Mouse (Mus musculus): ENCODE measurements around the gene Arhgef17. TPM values are rescaled to one million over a fixed set of nuclear protein-coding genes. Genes with fewer than 3 reads are reported as not detected.
A peak's percentile ranks its signal among the peaks of the same experiment; 100 is the strongest.

The Arhgef17 gene
- total RNA-seq, 1 experiment, result 23.2 TPM

DNA sequence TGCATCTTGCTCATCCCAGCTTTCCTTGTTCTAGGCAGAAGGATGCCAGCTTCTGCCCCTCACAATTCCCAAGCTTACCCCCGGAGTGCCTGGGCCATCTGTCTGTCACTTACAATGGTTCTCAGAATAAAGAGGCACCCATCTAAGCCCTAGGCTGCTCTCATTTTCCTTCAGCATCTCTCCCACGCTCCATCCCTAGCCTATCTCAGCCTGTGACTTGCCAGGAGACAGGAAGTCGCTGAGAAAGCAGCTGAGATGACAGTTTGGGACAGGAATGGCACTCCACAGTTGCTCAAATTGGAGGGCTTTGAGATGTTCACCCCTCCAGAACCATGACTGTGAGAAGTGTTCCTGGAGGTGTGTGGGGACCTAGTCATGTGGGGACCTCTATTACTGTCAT, 41.0 kb upstream of the Arhgef17 start:
- Histone ChIP-seq H3K9ac (ENCODE audit: insufficient read depth, low read depth, low read length, poor library complexity, severe bottlenecking) (no peak overlapping the region), H3K27ac (ENCODE audit: insufficient read depth, low read depth, low read length, poor library complexity, severe bottlenecking) (no peak overlapping the region), H3K36me3 (ENCODE audit: control insufficient read depth, insufficient read depth, low read length, poor library complexity, severe bottlenecking) (no peaks in the 10 kb centered on the region), H3K9me3 (ENCODE audit: control insufficient read depth, insufficient read depth, low read depth, low read length) (no peaks in the 10 kb centered on the region), H3K4me3 (ENCODE audit: insufficient read depth in 1 of 2, low read depth in 1 of 2, low read length in 2 of 2, poor library complexity in 1 of 2, severe bottlenecking in 1 of 2) (no peak overlapping the region), H3K4me1 (ENCODE audit: control insufficient read depth in 2 of 2, insufficient read depth in 2 of 2, low read length in 2 of 2, poor library complexity in 1 of 2) (peaks cover 0 to 4% of the 10 kb centered on the region in 2 experiments; a peak in 1 of 4 replicates)
- no peak for TF ChIP-seq CHD2 (IDR thresholded peaks at IDR 0.05; ENCODE audit: low read depth, low read length)
- no peak for TF ChIP-seq ZNF384 (IDR thresholded peaks at IDR 0.05; ENCODE audit: low read depth, low read length)
- TF ChIP-seq ZC3H11A (IDR thresholded peaks at IDR 0.05; ENCODE audit: borderline replicate concordance, low read depth, low read length), result no peak
- no peak for TF ChIP-seq HCFC1 (IDR thresholded peaks at IDR 0.05; ENCODE audit: borderline replicate concordance, insufficient read depth, low read length)
- TF ChIP-seq MAFK (IDR thresholded peaks at IDR 0.05; ENCODE audit: insufficient read depth, low read depth, low read length), result no peak
- in situ Hi-C loops (cut with MboI; ENCODE audit: low sequenced_read_pairs in 2 of 2, unreplicated experiment in 2 of 2), result no loop called here
- no peak for DNase-seq (ENCODE audit: low read depth, low spot score)

DNA sequence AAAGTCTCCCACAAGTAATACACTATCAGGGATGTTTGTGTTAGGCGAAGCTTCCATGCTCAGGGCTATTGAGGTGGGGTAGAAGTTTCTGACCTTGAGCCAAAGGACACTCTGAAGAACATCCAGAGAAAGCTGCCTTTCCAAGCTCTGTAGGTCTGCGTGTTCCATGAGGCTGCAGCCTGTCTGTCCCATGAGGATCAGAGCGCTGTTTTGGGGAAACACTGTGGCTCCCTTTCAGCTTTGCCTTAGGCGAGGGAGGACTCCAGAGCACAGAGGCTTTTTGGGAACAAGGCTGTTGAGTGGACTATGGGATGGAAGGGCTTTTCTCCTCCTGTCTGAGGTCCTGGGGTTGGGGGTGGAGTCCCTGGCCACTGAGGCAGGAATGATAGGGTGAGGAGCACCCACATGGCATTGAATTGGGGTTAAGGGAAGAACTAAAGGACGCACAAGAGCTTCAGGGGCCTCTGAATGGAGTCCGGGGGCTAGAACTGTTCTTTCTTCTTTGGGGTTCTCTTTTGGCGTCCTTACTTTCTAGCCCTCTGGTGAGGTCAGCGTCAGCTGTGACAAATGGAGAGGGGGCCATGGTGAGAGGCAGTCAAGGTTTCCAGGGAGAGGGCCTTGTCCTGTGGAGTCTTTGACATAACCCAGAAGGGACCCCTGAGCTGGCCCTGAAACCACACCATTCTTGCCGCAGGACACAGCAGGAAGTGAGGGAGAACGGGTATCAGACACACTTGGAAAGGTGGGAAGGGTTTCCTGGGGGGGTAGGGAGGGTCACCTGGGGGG, 37.2 kb upstream of the Arhgef17 start:
- Histone ChIP-seq H3K4me3 (ENCODE audit: insufficient read depth in 1 of 2, low read depth in 1 of 2, low read length in 2 of 2, poor library complexity in 1 of 2, severe bottlenecking in 1 of 2) (no peak overlapping the region), H3K27ac (ENCODE audit: insufficient read depth, low read depth, low read length, poor library complexity, severe bottlenecking) (no peak overlapping the region), H3K4me1 (ENCODE audit: control insufficient read depth in 2 of 2, insufficient read depth in 2 of 2, low read length in 2 of 2, poor library complexity in 1 of 2) (peaks cover 0 to 6% of the 10 kb centered on the region in 2 experiments; a peak in 1 of 4 replicates), H3K9ac (ENCODE audit: insufficient read depth, low read depth, low read length, poor library complexity, severe bottlenecking) (no peak overlapping the region), H3K9me3 (ENCODE audit: control insufficient read depth, insufficient read depth, low read depth, low read length) (no peaks in the 10 kb centered on the region), H3K36me3 (ENCODE audit: control insufficient read depth, insufficient read depth, low read length, poor library complexity, severe bottlenecking) (no peaks in the 10 kb centered on the region)
- DNase-seq (ENCODE audit: low read depth, low spot score), result no peak
- in situ Hi-C loops (cut with MboI; ENCODE audit: low sequenced_read_pairs in 2 of 2, unreplicated experiment in 2 of 2), result no loop called here
- no peak for TF ChIP-seq ZC3H11A (IDR thresholded peaks at IDR 0.05; ENCODE audit: borderline replicate concordance, low read depth, low read length)
- no peak for TF ChIP-seq HCFC1 (IDR thresholded peaks at IDR 0.05; ENCODE audit: borderline replicate concordance, insufficient read depth, low read length)
- TF ChIP-seq MAFK (IDR thresholded peaks at IDR 0.05; ENCODE audit: insufficient read depth, low read depth, low read length), result no peak
- TF ChIP-seq CHD2 (IDR thresholded peaks at IDR 0.05; ENCODE audit: low read depth, low read length), result no peak
- no peak for TF ChIP-seq ZNF384 (IDR thresholded peaks at IDR 0.05; ENCODE audit: low read depth, low read length)

GRCm38 (mm10) chr7:100968376-100968775, 36.5 kb upstream of the Arhgef17 start:
- no peaks in the 10 kb centered on the region for H3K36me3 ChIP-seq (ENCODE audit: control insufficient read depth, insufficient read depth, low read length, poor library complexity, severe bottlenecking)
- TF ChIP-seq ZNF384 (IDR thresholded peaks at IDR 0.05; ENCODE audit: low read depth, low read length) (no peak), HCFC1 (IDR thresholded peaks at IDR 0.05; ENCODE audit: borderline replicate concordance, insufficient read depth, low read length) (no peak), ZC3H11A (IDR thresholded peaks at IDR 0.05; ENCODE audit: borderline replicate concordance, low read depth, low read length) (no peak), CHD2 (IDR thresholded peaks at IDR 0.05; ENCODE audit: low read depth, low read length) (no peak), MAFK (IDR thresholded peaks at IDR 0.05; ENCODE audit: insufficient read depth, low read depth, low read length) (no peak)
- in situ Hi-C loops (cut with MboI; ENCODE audit: low sequenced_read_pairs in 2 of 2, unreplicated experiment in 2 of 2), result no loop called here
- H3K4me1 ChIP-seq (ENCODE audit: control insufficient read depth in 2 of 2, insufficient read depth in 2 of 2, low read length in 2 of 2, poor library complexity in 1 of 2), result peaks cover 0 to 6% of the 10 kb centered on the region in 2 experiments; a peak in 1 of 4 replicates
- no peak overlapping the region for H3K27ac ChIP-seq (ENCODE audit: insufficient read depth, low read depth, low read length, poor library complexity, severe bottlenecking)
- no peaks in the 10 kb centered on the region for H3K9me3 ChIP-seq (ENCODE audit: control insufficient read depth, insufficient read depth, low read depth, low read length)
- DNase-seq (ENCODE audit: low read depth, low spot score), result no peak
- no peak overlapping the region for H3K4me3 ChIP-seq (ENCODE audit: insufficient read depth in 1 of 2, low read depth in 1 of 2, low read length in 2 of 2, poor library complexity in 1 of 2, severe bottlenecking in 1 of 2)
- no peak overlapping the region for H3K9ac ChIP-seq (ENCODE audit: insufficient read depth, low read depth, low read length, poor library complexity, severe bottlenecking)

GRCm38 (mm10) chr7:100967850-100968249, 35.9 kb upstream of the Arhgef17 start:
- DNase-seq (ENCODE audit: low read depth, low spot score), result no peak
- Histone ChIP-seq H3K4me1 (ENCODE audit: control insufficient read depth in 2 of 2, insufficient read depth in 2 of 2, low read length in 2 of 2, poor library complexity in 1 of 2) (peaks cover 0 to 6% of the 10 kb centered on the region in 2 experiments; a peak in 1 of 4 replicates), H3K4me3 (ENCODE audit: insufficient read depth in 1 of 2, low read depth in 1 of 2, low read length in 2 of 2, poor library complexity in 1 of 2, severe bottlenecking in 1 of 2) (0 out of 4 replicates have a peak overlapping the region, but pooled peaks of 1 of the 2 experiments have one; percentile 16), H3K9me3 (ENCODE audit: control insufficient read depth, insufficient read depth, low read depth, low read length) (no peaks in the 10 kb centered on the region), H3K27ac (ENCODE audit: insufficient read depth, low read depth, low read length, poor library complexity, severe bottlenecking) (no peak overlapping the region), H3K9ac (ENCODE audit: insufficient read depth, low read depth, low read length, poor library complexity, severe bottlenecking) (no peak overlapping the region), H3K36me3 (ENCODE audit: control insufficient read depth, insufficient read depth, low read length, poor library complexity, severe bottlenecking) (no peaks in the 10 kb centered on the region)
- in situ Hi-C loops (cut with MboI; ENCODE audit: low sequenced_read_pairs in 2 of 2, unreplicated experiment in 2 of 2), result no loop called here
- TF ChIP-seq ZNF384 (IDR thresholded peaks at IDR 0.05; ENCODE audit: low read depth, low read length) (no peak), MAFK (IDR thresholded peaks at IDR 0.05; ENCODE audit: insufficient read depth, low read depth, low read length) (no peak), CHD2 (IDR thresholded peaks at IDR 0.05; ENCODE audit: low read depth, low read length) (no peak), HCFC1 (IDR thresholded peaks at IDR 0.05; ENCODE audit: borderline replicate concordance, insufficient read depth, low read length) (no peak), ZC3H11A (IDR thresholded peaks at IDR 0.05; ENCODE audit: borderline replicate concordance, low read depth, low read length) (no peak)
